Mouse (Mus musculus): Measurements from ENCODE around the gene Nek1.

Gene Nek1

GRCm38 (mm10) chr8:60992910-60993638 is at the start of gene Nek1:
Gene Nek1 (plus strand): TSS chr8:60993195.
- DNase-seq (ENCODE audit: low spot score in 2 of 2), result peak; percentile 96 to 97

GRCm38 (mm10) chr8:60947503-60947902 is 45.5 kb upstream of the Nek1 start:
- no peak for DNase-seq (ENCODE audit: low spot score in 2 of 2)

GRCm38 (mm10) chr8:60949859-60950258 is 43.1 kb upstream of the Nek1 start:
- DNase-seq (ENCODE audit: low spot score in 2 of 2), result no peak

- no peak for DNase-seq (ENCODE audit: low spot score in 2 of 2)
Measured at GRCm38 (mm10) chr8:60951271-60951670, 41.7 kb upstream of the Nek1 start.

- no peak for DNase-seq (ENCODE audit: low spot score in 2 of 2)
Measured at GRCm38 (mm10) chr8:60951757-60952156, 41.2 kb upstream of the Nek1 start.

GRCm38 (mm10) chr8:60952803-60953202 is 40.2 kb upstream of the Nek1 start:
- no peak for DNase-seq (ENCODE audit: low spot score in 2 of 2)

GRCm38 (mm10) chr8:60954281-60955014 is 38.5 kb upstream of the Nek1 start:
- DNase-seq (ENCODE audit: low spot score in 2 of 2), result peak; percentile 33 to 61

- peak in 1 of 2 experiments; percentile 17 for DNase-seq (ENCODE audit: low spot score in 2 of 2)
Measured at GRCm38 (mm10) chr8:60956847-60957246, 36.1 kb upstream of the Nek1 start.

GRCm38 (mm10) chr8:60962763-60963162 is 30.2 kb upstream of the Nek1 start:
- no peak for DNase-seq (ENCODE audit: low spot score in 2 of 2)

GRCm38 (mm10) chr8:60963931-60964330 is 29.1 kb upstream of the Nek1 start:
- no peak for DNase-seq (ENCODE audit: low spot score in 2 of 2)

- no peak for DNase-seq (ENCODE audit: low spot score in 2 of 2)
Measured at GRCm38 (mm10) chr8:60964518-60964917, 28.5 kb upstream of the Nek1 start.

- no peak for DNase-seq (ENCODE audit: low spot score in 2 of 2)
Measured at GRCm38 (mm10) chr8:60965306-60965705, 27.7 kb upstream of the Nek1 start.

GRCm38 (mm10) chr8:60965741-60966140 is 27.3 kb upstream of the Nek1 start:
- no peak for DNase-seq (ENCODE audit: low spot score in 2 of 2)

GRCm38 (mm10) chr8:60969091-60969490 is 23.9 kb upstream of the Nek1 start:
- DNase-seq (ENCODE audit: low spot score in 2 of 2), result no peak

- DNase-seq (ENCODE audit: low spot score in 2 of 2), result no peak
Measured at GRCm38 (mm10) chr8:60971808-60972207, 21.2 kb upstream of the Nek1 start.

- DNase-seq (ENCODE audit: low spot score in 2 of 2), result no peak
Measured at GRCm38 (mm10) chr8:60973448-60973847, 19.5 kb upstream of the Nek1 start.

GRCm38 (mm10) chr8:60974837-60975236 is 18.2 kb upstream of the Nek1 start:
- DNase-seq (ENCODE audit: low spot score in 2 of 2), result no peak

- no peak for DNase-seq (ENCODE audit: low spot score in 2 of 2)
Measured at GRCm38 (mm10) chr8:60976818-60977217, 16.2 kb upstream of the Nek1 start.

GRCm38 (mm10) chr8:60978496-60978895 is 14.5 kb upstream of the Nek1 start:
- no peak for DNase-seq (ENCODE audit: low spot score in 2 of 2)

GRCm38 (mm10) chr8:60981388-60981787 is 11.6 kb upstream of the Nek1 start:
- DNase-seq (ENCODE audit: low spot score in 2 of 2), result peak; percentile 26 to 59

GRCm38 (mm10) chr8:60982701-60983687 is 10.0 kb upstream of the Nek1 start, which contains the start of gene Clcn3:
Gene Clcn3 (minus strand): TSS chr8:60983300.
- peak; percentile 96 to 98 for DNase-seq (ENCODE audit: low spot score in 2 of 2)

GRCm38 (mm10) chr8:60983688-60984079 is 9.3 kb upstream of the Nek1 start:
- peak; percentile 30 to 41 for DNase-seq (ENCODE audit: low spot score in 2 of 2)

Data from natural killer cell, adult 2 months (primary cell).